Mouse (Mus musculus) ES-Bruce4 (cell line): ENCODE results near the gene Hacd4.

Experiments used
- CTCF ChIP-seq: IDR thresholded peaks from one replicate; pipeline ENCODE4 v1.8.1; 2011; ENCODE audit warnings: low read depth, low read length
- POLR2A ChIP-seq: IDR thresholded peaks from one replicate; pipeline ENCODE4 v1.8.1; 2011; ENCODE audit warnings: low read length; ENCODE audit not compliant: insufficient read depth

GRCm38 (mm10) chr4:88437166-88437565, 1.6 kb downstream of the Hacd4 start:
- TF ChIP-seq POLR2A = no peak
- no peak for TF ChIP-seq CTCF
